Mouse (Mus musculus): ENCODE data around the gene Mmp11.

DNA sequence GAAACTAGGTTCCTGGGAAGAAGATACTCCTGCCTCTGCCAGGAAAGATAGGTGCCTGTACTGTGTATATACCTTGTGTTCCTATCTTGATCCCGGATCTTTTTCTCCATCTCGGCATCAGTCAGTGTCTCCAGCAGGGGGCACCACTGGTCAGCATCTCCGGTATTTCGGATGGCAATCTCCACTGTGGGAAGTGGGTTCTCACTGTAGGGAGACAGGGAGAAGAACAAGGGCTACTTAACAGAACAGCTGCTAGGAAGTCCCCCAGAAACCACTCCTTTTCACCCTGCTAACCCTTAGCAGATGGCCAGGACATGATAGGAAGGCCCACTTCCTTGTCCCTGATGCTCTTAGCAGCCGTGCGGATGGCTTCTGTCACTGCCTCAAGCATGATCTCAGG is 38.9 kb downstream of the Mmp11 start:
- peak; percentile 87 for TF ChIP-seq CTCF (IDR thresholded peaks at IDR 0.05; ENCODE audit: low read depth)
- no peak for TF ChIP-seq EP300 (IDR thresholded peaks at IDR 0.05; ENCODE audit: low read depth)
